Mouse (Mus musculus) kidney, adult 9 months (tissue): ENCODE data around the gene Hnf1b.

ENCODE experiments used
- DNase-seq: peaks from one replicate; pipeline ENCODE4 v3.0.0; 2022

Hnf1b gene

DNA sequence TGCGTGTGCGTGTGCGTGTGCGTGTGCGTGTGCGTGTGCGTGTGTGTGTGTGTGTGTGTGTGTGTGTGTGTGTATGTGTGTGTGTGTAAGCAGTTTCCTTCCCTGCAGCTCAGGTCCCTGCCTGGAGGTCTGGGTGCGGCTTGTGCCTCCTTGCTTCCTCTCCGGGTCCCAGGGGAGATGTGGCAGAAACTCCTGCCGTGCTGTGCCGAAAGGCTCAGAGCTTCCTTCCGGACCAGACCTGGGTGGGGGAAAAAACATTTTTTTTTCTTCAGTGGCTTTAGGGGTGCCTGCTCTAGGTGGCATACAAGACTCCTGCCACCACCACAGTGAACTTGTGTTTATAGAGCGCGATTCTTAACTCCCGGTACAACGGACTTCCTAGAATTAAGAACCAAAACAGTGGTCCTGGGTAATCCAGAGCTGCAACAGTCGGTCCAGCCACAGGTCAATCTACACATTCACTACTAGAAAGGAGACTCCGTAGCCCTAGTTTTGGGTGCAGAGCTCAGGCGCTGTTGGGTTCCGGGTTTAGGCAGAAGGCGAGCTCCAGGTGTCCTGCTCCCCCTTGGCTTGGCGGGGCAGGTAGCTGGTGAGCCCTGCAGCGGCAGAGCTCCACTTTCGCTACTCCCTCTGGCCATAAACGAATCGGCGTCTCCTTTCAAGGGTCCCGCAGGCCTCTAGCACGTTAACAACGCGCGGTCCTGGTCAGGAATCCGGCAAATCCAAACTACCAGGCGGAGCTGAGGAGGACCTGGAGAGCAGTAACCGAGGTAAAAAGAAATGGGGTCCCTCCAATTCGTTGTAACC lies at the start of gene Hnf1b:
TSS of gene Hnf1b (plus strand) at position 535 of the 807 bp plus-strand sequence.
- no peak for DNase-seq

- peak; percentile 83 for DNase-seq
Measured at GRCm38 (mm10) chr11:83802166-83802565, 47.7 kb upstream of the Hnf1b start.

GRCm38 (mm10) chr11:83802581-83802980 lies 47.3 kb upstream of the Hnf1b start:
- DNase-seq: peak; percentile 62

- DNase-seq: no peak
Measured at GRCm38 (mm10) chr11:83810441-83810840, 39.4 kb upstream of the Hnf1b start.

DNA sequence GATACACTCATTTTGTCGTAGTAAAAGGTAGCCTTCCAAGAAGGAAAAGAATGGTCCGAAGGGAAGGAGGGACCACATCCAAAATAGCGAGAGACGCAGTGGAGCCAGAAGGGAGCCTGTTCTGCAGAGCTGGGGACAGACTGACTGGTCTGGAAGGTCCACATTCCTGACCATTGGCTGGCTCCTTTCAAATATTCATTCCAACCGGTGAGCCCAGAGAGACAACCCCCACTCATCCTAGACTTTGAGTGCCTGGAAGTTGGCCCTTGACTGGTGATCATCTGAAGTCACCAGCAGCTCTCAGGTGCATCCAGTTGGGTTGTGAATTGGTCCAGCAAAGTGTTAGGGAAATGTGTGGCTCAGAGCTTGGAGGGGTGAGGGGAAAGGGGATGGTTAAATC lies 34.7 kb upstream of the Hnf1b start:
- peak; percentile 85 for DNase-seq

DNA sequence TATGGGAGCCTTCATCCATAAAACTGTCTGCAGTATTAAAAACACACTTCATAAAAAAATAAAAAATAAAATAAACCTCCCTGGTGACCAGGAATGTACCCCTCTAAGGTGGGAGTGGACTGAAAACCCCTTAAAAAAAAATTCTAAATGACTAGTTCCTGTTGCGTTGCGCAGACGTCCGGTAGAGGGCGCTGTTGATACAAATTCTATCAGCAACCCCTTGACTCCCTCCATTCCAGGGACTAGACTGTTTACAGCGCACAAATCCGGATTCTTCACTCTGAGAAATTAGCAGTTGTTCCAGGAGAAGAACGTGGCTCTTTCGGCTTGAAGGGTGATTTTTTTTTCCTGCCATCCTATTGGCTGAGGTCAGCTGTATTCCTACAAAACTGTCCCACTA lies 34.2 kb upstream of the Hnf1b start:
- peak; percentile 91 for DNase-seq

GRCm38 (mm10) chr11:83817048-83817447 lies 32.8 kb upstream of the Hnf1b start:
- peak; percentile 85 for DNase-seq

DNA sequence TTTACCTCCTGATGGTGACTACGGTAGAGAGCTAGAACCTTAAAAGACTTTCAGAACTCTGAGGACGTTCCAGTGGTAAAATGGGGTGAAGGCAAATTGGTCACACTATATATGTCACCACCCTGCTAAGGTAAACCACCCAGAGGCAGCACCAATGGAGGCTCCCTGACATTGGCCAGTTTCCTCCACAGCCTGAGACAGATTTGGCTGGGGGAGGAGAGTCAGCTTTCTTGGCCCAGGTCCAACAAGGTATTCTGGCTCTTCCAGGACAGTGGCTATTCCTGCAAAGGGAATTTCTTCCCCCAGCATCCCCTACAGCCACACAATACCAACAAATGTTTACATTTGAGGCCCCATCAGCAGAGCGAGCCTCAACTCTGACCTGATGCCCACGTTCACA lies 31.9 kb upstream of the Hnf1b start:
- DNase-seq: no peak

DNA sequence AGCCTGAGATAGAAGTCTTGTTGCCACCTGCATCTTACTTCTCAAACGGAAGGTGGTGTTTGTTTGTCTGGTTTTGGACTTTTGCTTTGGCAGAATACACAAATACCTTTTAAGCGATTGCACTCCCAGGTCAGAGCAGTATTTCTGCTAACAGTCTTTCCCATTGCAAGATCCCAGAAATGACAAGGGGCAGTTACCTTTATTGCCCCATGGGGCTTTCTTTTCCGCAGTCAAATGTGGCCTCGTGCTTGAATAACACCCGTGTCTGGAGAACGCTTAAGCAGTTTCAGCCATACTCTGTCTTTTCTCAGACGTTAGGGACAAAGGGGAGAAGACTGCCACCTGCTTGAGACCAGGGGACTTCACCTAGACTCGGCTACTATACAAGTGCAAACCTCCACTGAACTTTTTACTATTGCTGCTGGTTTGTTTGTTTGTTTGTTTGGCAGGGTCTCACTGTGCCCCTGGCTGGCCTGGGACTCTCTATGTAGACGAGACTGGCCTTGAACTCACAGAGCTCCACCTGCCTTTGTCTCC lies 31.2 kb upstream of the Hnf1b start:
- DNase-seq: no peak

GRCm38 (mm10) chr11:83819806-83820483 lies 29.9 kb upstream of the Hnf1b start:
- peak; percentile 97 for DNase-seq

GRCm38 (mm10) chr11:83826142-83826541 lies 23.7 kb upstream of the Hnf1b start:
- DNase-seq: no peak

DNA sequence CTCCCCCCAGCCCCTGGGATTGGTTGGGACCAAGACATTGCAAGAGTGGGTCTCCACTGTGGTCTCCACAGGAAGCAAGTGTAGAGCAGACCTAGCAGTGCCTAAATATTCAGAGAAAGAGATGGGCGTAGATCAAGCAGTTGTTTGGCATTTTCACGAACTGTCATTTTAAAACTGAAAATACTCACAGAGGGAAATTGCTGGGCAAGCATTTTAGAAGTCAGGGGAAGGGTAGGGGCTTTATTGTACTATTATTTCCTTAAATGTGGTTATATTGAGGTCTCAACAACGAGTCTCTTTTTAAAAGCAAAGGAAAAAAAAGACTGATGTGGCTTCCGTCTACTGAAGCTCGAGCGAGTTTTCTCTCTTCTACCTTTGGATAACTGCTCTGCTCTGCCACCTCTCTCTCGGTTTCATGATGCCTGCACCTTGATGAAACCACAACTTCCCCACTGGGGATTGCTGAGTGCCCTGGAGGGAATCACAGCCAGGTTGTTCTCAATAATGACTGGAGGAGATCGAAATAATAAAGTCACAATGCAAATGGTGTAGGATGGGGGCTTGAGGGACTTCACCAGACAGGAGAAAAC lies 21.2 kb upstream of the Hnf1b start:
- DNase-seq: no peak

- no peak for DNase-seq
Measured at GRCm38 (mm10) chr11:83832389-83832788, 17.5 kb upstream of the Hnf1b start.

- DNase-seq: peak; percentile 67
Measured at GRCm38 (mm10) chr11:83833517-83833916, 16.3 kb upstream of the Hnf1b start.

DNA sequence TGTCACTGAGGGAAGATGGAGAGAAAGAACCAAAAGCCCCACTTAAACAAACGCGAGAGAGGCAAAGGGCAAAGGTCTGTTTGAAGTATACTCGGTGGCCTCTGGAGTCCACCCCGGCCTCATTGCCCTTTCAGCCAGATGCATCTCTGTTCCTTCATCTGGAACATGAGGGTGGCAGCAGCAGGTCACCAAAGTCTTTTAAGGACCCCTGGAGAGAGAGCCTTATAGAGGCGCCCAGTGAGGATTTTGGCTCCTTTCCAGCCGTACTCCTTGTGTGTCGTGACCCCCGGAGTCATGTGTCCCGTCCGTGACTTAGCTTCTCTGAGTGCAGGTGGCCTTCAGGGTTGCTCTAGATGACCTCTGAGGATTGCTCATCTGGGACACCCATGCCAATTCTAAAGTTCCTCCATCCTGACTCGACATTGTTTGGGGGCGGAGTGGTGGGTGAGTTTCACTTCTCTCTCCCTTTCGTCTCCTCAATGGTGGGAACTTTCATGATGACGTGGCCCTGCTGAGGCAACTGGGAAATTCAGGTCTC lies 15.8 kb upstream of the Hnf1b start:
- peak; percentile 79 for DNase-seq

GRCm38 (mm10) chr11:83839451-83839850 lies 10.4 kb upstream of the Hnf1b start:
- DNase-seq: no peak

GRCm38 (mm10) chr11:83843534-83843933 lies 6.3 kb upstream of the Hnf1b start:
- peak; percentile 79 for DNase-seq

DNA sequence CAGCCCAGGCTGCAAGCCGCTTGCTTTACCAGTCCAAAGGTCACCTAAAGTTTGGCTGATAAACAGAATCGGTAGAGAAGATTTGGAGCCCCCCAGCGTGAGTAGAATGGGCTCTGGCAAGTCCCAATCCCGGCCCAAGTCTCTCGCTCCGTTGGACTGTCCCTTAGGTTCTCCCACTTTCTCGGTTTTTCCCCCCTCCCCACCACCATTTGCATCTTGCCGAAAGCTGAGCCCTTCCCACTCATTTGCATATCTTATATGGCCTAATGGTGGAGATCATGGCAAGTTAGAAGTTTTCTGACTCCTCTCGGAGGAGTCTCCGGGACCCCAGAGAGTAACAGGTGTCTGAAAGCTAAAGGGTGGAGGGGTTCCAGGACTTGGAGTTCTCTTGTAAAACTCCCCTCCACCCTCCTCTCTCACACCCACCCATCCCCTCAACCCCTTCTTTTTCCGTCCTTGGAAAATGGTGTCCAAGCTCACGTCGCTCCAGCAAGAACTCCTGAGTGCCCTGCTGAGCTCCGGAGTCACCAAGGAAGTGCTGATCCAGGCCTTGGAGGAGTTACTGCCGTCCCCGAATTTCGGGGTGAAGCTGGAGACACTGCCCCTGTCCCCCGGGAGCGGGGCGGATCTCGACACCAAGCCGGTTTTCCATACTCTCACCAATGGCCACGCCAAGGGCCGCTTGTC lies 866 bp downstream of the Hnf1b start:
- DNase-seq: peak; percentile 93

- no peak for DNase-seq
Measured at GRCm38 (mm10) chr11:83851273-83852015, 1.6 kb downstream of the Hnf1b start.

DNA sequence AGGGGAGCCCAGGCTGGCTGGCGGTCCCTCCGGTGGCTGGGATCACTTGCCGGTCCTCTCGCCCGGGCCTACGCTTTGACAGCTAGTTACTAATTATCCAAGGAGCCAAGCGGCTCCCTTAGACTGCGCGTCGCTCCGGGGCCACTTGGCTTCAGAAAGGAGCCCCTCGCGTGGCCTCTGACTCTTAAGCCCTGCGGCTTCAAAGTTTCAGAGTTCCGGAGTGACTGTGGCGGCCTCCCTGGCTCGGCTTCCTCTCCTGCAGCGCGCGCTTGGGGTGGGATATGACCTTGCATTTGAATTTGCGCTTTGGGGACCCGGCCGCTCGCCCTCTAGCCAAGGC lies 2.1 kb downstream of the Hnf1b start:
- peak; percentile 84 for DNase-seq

GRCm38 (mm10) chr11:83852501-83853211 lies 2.8 kb downstream of the Hnf1b start:
- DNase-seq: peak; percentile 88
